Mouse (Mus musculus) kidney, postnatal 10 days (tissue): ENCODE measurements around the gene Prdm8.

Source experiments
- DNase-seq: peaks from one replicate; pipeline ENCODE4 v3.0.0; 2021; ENCODE audit warnings: mixed read lengths

The Prdm8 gene

GRCm38 (mm10) chr5:98167180-98167824, at the start of gene Prdm8:
Gene Prdm8 (plus strand): TSS chr5:98167198.
- peak; percentile 90 for DNase-seq

- no peak for DNase-seq
Measured at GRCm38 (mm10) chr5:98127074-98127473, 39.9 kb upstream of the Prdm8 start.

- DNase-seq, result no peak
Measured at GRCm38 (mm10) chr5:98138545-98139296, 28.3 kb upstream of the Prdm8 start.

- DNase-seq, result no peak
Measured at GRCm38 (mm10) chr5:98139297-98139660, 27.7 kb upstream of the Prdm8 start.

- DNase-seq, result no peak
Measured at GRCm38 (mm10) chr5:98146895-98147294, 20.1 kb upstream of the Prdm8 start.

GRCm38 (mm10) chr5:98166116-98166515, 882 bp upstream of the Prdm8 start:
- no peak for DNase-seq

- DNase-seq, result no peak
Measured at GRCm38 (mm10) chr5:98168356-98169285, 1.6 kb downstream of the Prdm8 start.

GRCm38 (mm10) chr5:98169376-98170351, 2.7 kb downstream of the Prdm8 start:
- DNase-seq, result no peak

- no peak for DNase-seq
Measured at GRCm38 (mm10) chr5:98171651-98172230, 4.7 kb downstream of the Prdm8 start.

- no peak for DNase-seq
Measured at GRCm38 (mm10) chr5:98172502-98173181, 5.6 kb downstream of the Prdm8 start.

- DNase-seq, result no peak
Measured at GRCm38 (mm10) chr5:98173694-98174093, 6.7 kb downstream of the Prdm8 start.

GRCm38 (mm10) chr5:98179606-98180005, 12.6 kb downstream of the Prdm8 start:
- no peak for DNase-seq

GRCm38 (mm10) chr5:98180461-98180887, 13.5 kb downstream of the Prdm8 start:
- no peak for DNase-seq

- DNase-seq, result peak; percentile 27
Measured at GRCm38 (mm10) chr5:98180888-98181635, 14.1 kb downstream of the Prdm8 start.

- no peak for DNase-seq
Measured at GRCm38 (mm10) chr5:98181686-98182602, 14.9 kb downstream of the Prdm8 start.

- no peak for DNase-seq
Measured at GRCm38 (mm10) chr5:98182603-98182920, 15.6 kb downstream of the Prdm8 start.

- no peak for DNase-seq
Measured at GRCm38 (mm10) chr5:98183031-98183595, 16.1 kb downstream of the Prdm8 start.

GRCm38 (mm10) chr5:98184281-98184910, 17.4 kb downstream of the Prdm8 start:
- DNase-seq, result no peak
